Mouse (Mus musculus): ENCODE measurements around the gene Gltp.

Gltp gene

DNA sequence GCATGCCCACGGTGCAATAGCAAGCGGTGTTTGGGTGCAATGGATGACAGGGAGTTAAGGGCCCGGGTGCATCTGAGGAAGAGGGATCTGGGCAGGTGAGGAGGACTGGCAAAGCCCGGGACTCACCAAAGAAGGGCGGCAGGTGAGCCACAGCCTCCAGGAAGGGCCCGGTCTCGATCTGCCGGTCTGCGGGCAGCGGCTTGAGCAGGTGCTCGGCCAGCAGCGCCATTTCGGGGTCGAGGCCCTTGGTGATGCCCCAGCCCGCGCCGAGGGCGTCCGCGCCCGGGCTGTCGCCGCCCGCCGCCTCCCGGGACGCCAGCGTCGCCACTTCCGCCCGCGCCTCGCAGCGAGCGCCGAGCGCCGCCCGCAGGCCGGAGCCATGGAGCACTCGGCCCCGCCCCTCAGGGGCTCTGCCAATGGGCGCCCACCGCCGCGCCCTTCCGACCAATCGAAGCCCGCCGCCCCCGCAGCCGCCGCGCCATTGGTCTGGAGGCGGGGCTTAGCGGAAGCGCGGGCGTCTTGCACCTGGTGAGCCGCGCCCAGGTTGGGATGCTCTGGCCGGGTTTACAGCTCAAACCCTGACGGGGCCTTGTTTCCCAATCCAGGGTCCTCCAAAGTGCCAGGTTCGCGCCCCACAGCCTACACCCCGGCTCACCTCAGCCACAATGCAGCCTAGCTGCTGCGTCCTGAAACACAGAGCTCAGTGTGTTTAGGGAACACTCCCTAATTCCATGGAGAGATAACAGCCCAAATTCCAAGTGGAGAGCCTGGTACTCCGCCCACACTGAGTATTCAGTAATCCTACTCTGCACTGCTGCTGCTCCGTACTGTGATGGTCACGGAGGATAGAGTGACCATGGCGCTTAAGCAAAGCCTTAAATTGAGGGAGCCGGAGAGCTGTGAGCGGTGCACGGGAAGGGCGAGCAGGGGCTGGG, at the start of gene Gltp:
Gltp (minus strand) TSS at position 352 of the 935 bp plus-strand sequence.
- peak; percentile 97 for DNase-seq (ENCODE audit: inconsistent ontology term)

DNA sequence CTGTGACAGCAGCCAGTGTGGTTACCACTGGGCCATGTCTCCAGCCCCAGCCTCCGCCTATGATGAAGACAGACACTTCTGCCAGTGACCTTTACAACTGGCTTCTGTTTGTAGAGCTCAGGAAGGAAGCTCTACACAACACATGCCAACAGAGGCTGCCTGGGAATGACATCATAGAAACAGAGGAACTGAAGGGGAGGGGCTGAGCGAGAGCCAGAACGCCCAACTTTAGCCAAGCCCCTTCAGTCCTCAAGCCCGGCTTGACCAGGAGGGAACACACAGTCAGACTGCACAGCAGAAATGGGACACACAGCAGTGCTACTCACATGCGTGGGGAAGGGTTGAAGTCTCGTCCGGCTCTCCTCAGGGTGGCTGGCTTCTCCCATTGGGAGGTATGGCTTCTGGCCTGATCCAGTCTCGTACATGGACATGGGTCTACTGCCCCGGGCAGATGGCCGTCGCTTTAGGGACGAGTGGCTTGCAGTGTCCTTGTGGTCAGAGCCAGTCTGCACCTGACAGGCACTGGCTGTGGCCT, 48.0 kb upstream of the Gltp start:
- DNase-seq (ENCODE audit: inconsistent ontology term), result no peak

DNA sequence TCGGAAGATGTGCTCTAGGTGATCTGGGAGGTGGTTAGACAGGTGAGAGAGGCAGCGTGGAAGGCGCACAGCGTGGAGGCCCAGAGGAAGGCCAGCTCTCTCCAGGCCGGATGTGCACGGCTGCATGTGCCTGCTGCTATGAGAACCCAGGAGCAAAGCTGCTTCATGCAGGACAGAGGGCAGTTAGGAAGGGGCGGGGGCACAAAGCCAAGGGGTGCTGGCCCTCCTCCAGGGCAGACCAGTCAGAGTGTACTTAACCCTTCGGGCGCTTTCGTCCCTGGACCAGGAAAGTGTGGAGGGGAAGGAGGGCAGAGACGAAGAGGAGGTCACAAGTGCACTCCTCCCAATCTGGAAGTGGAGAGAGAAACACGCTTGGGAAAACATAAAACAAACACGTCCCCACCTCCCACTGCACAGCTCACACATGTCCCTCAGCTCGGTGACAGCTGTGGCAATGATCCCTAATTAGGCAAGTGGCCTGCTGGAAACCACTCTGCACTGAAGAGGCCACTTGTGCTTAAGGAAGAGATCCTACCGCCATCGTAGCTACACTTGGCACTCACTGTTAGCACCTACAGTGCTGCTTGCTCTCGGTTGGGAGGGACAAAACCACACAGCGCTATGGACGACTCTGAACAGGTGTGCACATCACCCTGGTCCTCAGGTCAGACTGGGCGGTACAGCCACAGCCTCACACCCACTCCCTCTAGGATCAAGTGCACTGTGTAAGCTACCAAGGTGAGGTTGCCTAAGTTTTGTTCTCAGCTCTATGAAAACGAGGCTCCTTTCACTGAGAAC, 46.5 kb upstream of the Gltp start:
- DNase-seq (ENCODE audit: inconsistent ontology term), result no peak

DNA sequence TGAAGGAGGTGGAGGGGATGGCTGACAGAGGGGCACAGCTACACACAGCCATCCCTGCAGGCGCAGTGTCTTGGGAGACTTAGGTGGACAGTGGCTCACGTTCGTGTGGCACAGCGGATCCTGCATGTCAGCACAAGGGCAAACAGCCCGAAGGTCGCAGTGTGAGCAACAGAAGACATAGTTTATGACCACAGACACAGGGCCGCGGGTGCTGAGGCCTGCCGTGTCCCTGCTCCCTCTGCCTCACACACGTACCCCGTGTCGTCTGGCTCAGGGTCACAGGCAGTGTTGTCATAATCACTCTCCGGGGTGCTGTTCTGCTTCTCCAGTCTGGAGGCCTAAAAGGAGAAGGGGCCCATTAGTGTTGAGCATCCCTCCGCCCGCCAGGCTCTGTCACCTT, 42.8 kb upstream of the Gltp start:
- DNase-seq (ENCODE audit: inconsistent ontology term), result no peak

DNA sequence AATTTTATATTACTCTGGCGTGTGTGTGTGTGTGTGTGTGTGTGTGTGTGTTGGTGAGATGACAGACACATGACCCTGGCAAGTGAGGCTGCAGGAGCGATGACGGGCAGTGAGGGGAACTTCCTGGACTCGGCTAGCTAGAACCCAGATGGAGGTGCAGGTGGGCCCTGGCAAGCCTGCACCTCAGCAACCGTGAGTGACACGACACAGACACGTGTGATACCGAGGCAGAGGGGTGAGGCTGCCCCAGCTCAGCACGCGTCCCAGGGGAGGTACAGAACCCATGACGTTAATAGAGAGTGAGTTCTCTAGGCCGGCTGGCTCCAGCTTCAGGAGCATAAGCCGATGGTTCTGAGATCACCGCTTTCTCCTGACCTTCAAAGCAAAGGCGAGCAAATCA, 41.2 kb upstream of the Gltp start:
- DNase-seq (ENCODE audit: inconsistent ontology term), result no peak

DNA sequence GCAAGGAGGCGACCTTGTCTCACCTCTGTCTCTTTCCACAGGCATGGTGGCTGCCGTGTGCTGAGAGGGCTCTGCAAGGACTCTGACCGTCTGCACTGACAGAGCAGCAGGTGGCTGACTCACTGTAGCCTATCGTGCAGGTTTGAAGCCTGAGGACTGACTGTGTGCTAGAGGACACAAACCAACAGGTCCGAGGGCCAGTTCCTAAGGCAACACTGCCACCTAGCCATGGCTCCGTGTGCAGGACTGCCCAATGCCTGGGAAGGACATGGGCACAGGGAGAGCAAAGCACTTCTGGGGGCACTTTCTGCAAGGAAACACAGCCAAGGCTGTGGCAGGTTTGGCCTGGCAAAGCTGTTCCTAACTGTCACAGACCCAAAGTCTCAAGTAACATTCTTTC, 40.7 kb upstream of the Gltp start:
- DNase-seq (ENCODE audit: inconsistent ontology term), result no peak

DNA sequence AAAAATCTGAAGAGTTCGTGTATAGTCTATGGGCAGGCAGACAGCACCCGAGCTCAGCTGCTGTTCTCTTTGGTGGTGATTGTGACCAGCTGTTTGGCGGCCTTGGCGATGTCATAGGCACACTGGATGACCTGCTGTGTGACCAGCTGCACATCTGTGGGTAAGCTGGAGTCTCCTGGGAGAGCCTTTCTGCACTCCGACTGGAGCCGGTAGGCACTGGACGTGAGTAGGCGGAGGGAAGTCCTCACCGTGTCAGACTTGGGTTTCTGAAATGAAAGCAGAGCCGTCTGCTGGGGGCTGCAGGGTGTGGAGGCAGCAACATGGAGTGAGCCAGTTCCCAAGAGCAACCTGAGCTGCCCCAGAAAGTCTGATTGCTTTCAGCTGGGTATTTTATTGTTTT, 39.3 kb upstream of the Gltp start:
- no peak for DNase-seq (ENCODE audit: inconsistent ontology term)

DNA sequence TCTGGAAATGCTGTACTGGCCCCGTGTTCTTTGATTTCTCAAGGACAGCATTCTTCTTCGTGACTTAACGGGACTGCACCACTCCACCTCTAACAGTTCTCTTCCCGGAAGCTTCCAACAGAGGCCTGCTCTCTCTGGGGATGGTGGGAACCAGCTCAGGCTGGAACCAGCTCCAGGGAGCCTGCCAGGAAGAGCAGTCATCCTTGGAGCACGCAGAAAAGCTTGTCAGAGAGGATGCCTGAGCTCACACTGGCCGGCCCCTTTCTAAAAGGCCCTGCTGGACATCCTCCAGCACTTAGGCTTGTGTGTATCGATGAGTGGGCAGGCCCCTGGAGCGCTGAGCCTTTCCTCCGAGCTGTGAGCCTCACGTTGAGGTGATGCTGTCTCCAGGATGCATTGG, 37.4 kb upstream of the Gltp start:
- DNase-seq (ENCODE audit: inconsistent ontology term), result peak; percentile 64

DNA sequence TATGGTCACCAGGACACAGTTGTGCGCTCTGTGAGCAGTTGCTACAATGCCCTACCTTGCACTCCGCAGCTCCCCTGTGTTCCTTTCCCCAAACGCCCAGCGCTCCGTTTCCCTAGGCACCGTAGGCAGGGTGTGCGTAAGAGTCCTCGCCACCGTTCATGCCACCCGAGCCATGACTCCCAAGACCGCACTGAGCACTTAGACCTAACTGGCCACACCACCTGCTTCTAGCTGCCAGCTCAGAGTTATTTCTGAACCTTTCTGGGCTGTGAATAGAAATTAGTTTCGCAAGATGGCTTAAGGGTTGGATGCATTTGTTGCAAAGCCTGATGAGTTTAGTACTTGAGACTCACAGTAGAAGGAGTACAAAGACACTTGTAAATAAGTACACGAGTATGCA, 32.1 kb upstream of the Gltp start:
- no peak for DNase-seq (ENCODE audit: inconsistent ontology term)

DNA sequence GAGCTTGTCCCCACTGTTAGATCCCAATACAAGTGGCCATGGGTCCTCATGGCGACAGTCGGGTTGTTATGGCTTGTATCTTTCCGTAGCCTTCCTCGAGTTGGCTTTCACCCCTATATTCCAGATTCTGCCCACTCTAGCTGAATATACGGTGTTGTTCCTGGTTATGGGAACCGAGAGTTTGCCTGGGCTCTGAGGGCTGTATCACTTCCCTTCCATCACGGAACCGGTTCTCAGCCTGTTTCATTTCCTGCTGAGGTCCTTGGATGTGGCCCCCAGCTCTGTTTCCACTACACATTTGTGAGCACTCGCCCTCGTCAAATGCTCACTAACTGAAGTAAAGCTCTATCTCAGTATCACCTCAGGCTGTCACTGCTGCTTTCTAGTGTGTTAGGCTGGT, 31.2 kb upstream of the Gltp start:
- DNase-seq (ENCODE audit: inconsistent ontology term), result no peak

DNA sequence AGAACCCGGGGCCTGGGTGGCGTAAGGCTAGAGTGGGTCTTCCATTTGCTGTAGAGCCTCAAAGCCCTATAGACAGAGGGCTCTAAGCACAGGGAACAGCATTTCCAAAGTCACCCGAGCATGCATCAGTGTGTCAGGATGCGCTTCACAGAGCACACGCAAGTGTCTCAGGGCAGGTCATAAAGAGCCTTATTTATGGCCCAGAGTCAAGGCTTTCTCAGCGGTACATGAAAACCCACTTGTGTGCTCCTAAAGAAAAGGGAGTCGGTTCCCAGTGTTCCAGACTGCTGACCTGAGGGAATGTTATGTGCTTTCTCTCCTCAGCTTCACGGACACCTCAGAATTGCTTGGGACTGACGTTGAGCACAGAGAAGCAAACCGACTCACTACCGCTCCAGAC, 30.0 kb upstream of the Gltp start:
- DNase-seq (ENCODE audit: inconsistent ontology term), result peak; percentile 32

DNA sequence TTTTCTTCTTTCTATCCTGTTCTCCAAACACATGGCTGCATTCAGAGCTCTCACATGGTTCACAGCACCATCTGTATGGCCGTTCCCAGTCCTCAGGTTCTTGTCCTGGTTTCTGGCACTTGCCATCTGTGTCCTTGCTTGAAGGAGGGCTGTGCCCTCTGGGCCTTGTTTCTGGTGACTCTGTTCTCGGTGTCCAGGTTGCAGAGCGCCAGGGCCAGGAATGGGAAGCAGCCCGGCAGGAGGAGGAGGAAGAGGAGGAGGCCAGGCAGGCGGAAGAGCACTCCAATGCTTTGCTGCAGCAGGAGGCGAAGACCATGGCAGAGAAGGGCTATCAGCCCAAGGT, 29.1 kb upstream of the Gltp start:
- DNase-seq (ENCODE audit: inconsistent ontology term), result no peak

DNA sequence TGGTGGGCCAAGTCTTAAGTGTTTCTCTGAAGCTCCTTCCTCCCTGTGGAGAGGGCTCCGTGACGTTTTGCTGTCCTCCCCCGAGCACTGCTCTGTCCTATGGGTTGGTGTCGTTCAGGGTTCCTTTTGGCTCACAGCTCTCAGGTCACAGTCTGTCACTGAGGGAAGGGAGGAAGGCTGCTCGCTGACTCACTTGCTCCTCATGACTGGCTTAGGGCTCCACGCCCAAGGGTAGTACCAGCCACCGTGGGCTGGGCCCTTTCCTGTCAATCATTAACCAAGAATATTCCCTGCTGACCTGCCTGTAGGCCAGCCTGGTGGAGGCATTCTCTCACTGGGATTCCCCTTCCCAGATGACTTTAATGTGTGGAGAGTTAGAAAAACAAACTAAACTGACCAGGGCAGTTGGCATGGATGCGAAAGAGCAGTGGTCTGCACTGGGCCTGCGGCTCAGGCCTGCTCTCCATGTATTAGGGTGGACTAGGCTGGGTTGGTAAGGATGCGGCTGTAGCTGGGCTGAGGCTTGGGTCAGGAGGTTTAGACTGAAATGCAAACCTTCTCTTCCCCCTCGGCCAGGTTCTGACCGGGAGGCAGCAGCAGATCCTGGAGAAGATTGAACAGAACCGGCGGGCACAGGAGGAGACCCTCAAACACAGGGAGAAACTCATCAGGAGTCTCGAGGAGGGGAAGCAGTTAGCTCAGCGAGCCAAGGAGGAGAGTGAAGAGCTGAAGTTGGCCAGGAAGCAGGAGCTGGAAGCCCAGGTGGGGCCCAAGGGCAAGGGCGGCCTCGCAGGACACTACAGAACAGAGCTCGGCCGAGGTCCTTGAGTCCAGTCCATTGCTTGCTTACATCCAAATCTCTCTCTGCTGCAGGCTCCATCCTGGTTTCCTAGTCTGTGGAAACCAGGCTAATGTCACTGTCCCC, 28.5 kb upstream of the Gltp start:
- DNase-seq (ENCODE audit: inconsistent ontology term), result no peak

DNA sequence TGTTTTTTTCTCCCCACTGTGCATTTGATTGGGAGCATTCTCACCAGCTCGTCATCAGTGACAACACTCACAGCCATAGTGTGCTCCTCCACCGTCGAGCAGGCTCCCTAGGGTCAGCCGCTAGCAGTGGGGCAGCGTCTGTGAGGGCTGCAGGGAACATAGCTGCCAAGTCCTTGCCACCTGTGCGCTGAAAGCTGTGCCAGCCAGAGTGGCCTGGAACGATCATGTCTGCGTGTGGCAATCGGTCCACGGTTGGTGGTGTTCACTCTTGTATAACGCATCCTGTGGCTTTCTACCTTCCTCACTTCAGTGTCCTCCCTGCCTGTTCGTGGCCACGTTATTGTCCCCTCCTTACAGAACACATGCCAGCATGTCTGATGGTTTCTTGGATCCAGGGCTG, 27.7 kb upstream of the Gltp start:
- DNase-seq (ENCODE audit: inconsistent ontology term), result no peak

DNA sequence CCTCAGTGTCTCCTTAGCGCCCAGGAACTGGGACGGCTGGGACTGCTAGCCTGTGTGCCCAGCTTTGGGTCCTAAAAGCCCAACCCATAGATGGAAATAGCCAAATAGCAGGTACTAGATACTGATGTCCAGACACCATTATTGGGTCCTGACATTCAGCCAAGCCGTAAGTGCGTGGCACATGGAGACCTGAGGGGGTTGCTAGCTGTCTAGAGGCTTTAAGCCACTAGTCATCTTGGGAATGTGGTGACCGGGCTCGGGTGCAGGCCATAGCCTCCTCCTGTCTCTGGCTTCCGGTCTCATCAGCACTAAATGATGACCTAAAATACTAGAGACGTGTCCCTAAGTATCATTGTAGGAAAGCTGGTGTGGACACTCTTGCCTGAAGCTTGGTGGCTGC, 27.2 kb upstream of the Gltp start:
- no peak for DNase-seq (ENCODE audit: inconsistent ontology term)

DNA sequence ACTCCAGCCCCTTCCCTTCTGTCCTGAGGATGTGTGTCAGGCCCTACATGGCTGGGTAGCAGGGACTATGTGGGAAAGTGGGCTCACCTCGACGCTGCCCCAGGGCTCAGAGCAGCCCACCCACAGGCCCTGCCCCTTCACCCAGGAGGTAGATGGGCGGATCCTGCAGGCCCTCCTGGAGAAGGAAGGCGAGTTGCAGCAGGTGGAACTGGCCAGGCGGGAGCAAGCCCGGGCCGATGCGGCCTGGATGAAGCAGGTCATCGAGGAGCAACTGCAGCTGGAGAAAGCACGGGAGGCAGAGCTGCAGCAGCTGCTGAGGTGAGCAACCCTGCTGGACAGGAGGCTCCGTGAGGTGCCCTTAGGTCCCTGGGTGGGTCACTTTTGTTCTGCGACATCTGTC, 26.5 kb upstream of the Gltp start:
- DNase-seq (ENCODE audit: inconsistent ontology term), result no peak

DNA sequence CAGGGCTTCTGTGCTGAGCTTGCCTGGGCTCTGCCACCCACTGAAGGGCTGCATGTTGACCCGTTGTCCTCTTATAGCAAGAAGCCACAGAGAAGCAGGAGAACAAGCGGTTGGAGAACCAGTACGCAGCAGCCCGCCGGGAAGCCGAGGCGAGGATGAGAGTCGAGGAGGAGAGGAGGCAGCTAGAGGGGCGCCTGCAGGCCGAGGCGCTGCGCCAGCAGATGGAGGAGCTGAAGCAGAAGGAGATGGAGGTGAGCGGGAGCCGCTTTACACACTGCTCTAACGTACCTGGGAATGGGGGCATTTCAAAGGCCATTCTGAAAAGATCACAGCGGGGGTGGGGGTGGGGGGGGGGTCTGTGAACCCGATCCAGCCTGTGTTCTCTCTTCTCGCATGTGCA, 23.8 kb upstream of the Gltp start:
- no peak for DNase-seq (ENCODE audit: inconsistent ontology term)

DNA sequence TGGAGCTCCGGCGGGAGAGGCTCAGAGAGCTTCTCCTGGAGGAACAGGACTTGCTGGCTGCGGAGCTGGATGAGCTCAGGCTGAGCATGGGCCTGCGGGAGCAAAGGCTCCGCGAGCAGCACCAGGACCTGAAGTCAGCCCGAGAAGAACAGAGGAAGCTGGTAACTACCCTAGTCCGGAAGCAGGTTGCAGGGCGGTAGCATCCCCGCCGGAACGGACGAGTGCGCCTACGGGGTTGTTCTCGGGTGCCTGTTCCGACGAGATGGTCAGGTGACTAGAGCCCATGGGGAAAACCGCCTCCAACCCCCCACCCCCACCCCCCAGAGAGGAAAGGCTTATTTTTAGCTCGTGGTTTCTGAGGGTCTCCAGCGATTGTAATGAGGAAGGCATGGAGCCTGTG, 18.6 kb upstream of the Gltp start:
- DNase-seq (ENCODE audit: inconsistent ontology term), result no peak

DNA sequence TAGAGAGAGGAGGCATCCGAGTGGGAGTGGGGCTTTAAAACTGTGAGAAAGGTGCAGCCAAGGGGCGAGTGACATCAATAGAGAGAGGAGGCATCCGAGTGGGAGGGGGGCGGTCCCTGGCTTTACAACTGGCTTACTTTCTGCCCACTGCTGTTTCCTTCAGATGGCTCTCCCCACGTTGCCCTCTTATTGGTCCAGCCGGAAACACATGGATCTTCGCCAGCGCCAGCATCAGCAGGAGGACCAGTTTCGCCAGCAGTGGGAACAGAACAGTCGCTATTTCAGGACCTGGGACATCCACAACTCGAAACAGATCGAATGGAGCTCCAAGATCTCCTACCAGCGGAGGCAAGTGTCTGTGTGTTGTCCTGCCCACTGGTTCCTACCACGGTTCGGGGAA, 17.7 kb upstream of the Gltp start:
- DNase-seq (ENCODE audit: inconsistent ontology term), result peak; percentile 31

DNA sequence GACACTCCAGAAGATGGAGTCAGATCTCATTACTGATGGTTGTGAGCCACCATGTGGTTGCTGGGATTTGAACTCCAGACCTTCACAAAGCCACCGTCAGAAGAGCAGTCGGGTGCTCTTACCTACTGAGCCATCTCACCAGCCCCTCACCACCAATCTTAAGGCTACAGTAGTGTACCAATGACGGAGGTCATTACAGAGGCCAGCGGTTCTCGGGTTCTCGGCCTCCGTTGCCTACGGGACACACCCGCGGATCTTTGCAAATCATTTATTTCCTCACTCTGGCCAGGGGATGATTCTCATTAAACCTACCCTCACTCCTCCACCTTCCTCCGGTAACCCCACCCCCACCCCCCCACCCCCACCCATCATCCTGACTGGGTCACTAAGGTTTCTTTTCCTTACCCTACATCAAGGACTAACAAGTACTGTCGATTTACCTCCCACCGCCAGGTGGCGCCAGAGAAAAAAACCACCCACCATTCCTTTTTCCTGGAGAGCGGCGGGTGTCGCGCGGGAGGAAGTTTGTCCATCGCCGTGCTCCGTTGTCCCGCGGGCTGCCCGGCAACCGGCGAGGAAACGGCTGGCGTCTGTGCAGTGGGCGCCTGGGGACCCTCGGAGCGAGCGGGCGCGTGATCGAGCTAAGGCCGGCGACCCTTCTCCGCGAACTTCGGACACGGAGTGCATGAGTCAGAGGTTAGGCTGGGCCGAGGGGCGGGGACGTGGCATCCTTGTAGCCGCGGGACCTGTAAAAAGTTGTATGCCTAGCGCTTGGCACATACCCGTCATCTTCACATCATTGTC, 16.7 kb upstream of the Gltp start, which contains the start of gene Tchp:
Tchp (plus strand) TSS at position 496 of the 804 bp plus-strand sequence.
- DNase-seq (ENCODE audit: inconsistent ontology term), result peak; percentile 93
